Mouse (Mus musculus): Measurements from ENCODE around the gene Bysl. TPM values are rescaled to one million over a fixed set of nuclear protein-coding genes. Genes with fewer than 3 reads are reported as not detected.

Gene Bysl
- polyA plus RNA-seq, 1 experiment from 2014 or later, result 35.5 TPM

DNA sequence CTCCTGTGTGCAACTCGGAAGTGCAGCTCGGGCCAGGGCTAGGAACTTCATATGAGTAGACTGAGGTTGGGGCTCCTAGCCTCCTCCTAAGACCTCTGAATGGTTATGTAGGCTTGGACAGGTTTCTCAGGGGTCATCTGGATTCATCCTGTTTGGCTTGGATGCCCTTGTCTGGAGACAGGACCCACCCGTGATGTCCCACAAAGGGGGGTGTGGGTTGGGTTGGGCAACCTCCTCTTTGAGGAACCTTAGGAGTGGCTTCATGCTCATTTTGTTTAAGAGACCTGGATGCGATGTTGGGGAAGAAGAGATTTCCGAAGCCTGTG is 14.5 kb downstream of the Bysl start:
- H3K9me3 ChIP-seq (ENCODE audit: control insufficient read depth, low read length), result no peaks in the 10 kb centered on the region
- no peak overlapping the region for H3K4me3 ChIP-seq (ENCODE audit: low read length)
- peaks cover 14% of the 10 kb centered on the region for H3K36me3 ChIP-seq (ENCODE audit: control insufficient read depth, insufficient read depth, low read length)
- no peak for ATAC-seq
- H3K4me1 ChIP-seq (ENCODE audit: control insufficient read depth, insufficient read depth, low read depth, low read length), result peaks cover 23% of the 10 kb centered on the region
- H3K9ac ChIP-seq (ENCODE audit: low read depth, low read length), result no peak overlapping the region
- H3K4me2 ChIP-seq (ENCODE audit: low read length), result peak overlapping the region; percentile 95
- no peaks in the 10 kb centered on the region for H3K27me3 ChIP-seq (replicated peaks; ENCODE audit: control insufficient read depth, insufficient read depth, low read length)
- no peak overlapping the region for H3K27ac ChIP-seq (ENCODE audit: low read depth, low read length)
- 66% methylated on average over 5 of the region's 5 CpGs for WGBS

DNA sequence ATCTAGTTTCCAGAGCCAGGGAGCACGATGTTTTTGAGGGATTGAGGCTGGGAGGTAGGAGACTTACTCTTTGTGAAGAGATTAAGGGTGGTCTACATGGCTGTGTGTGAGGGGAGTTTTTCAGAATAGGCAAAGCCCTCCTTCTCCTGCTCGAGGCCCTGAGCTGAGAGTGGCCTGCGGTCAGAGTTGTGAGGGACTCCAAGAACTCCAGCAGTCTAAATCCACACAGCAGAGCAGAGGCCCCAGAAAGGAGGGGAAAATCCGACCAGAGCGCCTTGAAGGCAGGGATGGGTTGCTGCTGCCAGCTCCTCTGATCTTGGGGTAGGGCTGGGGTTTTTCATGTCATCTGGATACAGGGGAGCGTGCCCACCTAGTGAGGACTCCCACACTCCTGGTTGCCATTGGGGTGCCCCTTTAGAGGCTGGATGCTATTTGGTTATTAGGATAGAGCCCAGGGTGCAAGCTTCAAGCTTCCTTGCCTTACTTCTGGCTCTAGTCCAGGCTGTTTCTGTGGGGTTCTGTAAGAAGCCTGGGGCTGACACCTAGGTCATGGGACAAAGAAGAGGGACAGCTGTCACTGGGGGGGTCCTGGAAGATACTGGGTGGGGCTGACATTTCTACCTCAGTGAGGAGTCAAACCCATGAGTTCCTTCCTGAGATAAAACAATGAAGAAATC is 15.0 kb downstream of the Bysl start:
- Histone ChIP-seq H3K36me3 (ENCODE audit: control insufficient read depth, insufficient read depth, low read length) (peaks cover 9% of the 10 kb centered on the region; the same call in 1 of the 2 replicates), H3K9me3 (ENCODE audit: control insufficient read depth, low read length) (no peaks in the 10 kb centered on the region), H3K9ac (ENCODE audit: low read depth, low read length) (peak overlapping the region; percentile 77), H3K27ac (ENCODE audit: low read depth, low read length) (peak overlapping the region; percentile 81), H3K4me2 (ENCODE audit: low read length) (peak overlapping the region; percentile 95), H3K4me1 (ENCODE audit: control insufficient read depth, insufficient read depth, low read depth, low read length) (peaks cover 23% of the 10 kb centered on the region), H3K27me3 (replicated peaks; ENCODE audit: control insufficient read depth, insufficient read depth, low read length) (no peaks in the 10 kb centered on the region; the same call in 1 of the 2 replicates), H3K4me3 (ENCODE audit: low read length) (peak overlapping the region; percentile 80; the same call in 1 of the 2 replicates)
- no peak for ATAC-seq
- WGBS, result 31% methylated on average over 6 of the region's 6 CpGs

DNA sequence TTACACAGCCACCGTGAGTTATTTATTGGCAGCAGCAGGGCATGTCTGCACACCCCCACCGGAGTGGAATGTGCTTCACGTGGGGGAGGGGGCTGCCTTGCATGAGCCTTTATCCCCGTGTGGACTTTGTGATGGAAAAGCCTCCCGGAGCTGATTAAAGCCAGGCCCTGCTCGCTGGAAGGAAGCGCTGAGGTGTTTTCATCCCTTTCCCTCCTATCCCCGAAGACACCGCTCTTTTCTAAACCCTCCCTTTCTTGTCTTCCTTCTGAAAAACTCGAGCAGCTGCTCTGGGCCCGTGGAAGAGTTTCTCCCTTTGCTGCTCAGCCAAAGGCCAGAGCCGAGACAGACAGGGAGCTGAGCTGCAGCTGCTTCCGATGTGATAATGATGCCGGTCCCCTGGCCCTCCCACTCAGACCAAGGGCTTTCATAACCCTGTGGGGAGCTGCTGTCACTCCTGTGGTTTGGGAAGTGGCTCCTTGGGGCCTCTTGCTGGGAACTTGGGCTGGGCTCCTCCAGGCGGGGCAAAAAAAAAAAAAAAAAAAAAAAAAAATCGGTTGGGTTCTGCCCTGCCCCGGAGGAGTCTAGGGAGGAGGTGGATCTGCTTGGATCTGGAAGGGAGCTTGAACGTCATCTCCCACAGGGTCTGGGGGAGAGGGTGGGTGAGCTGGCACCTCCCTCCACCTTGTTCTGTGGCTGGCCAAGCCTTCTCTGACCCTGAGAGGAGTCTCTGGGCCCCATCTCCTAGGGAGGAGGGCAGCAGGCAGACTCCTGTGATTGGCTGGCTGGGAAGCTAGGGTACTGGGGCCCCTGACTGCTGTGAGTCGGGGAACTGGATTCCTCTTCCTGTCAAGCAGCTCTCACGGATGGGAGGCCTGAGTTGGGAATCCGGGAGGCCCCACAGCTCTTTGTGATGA is 15.8 kb downstream of the Bysl start:
- Histone ChIP-seq H3K36me3 (ENCODE audit: control insufficient read depth, insufficient read depth, low read length) (peaks cover 5% of the 10 kb centered on the region; the same call in 1 of the 2 replicates), H3K9ac (ENCODE audit: low read depth, low read length) (peak overlapping the region; percentile 77), H3K4me2 (ENCODE audit: low read length) (peak overlapping the region; percentile 95), H3K27me3 (replicated peaks; ENCODE audit: control insufficient read depth, insufficient read depth, low read length) (no peaks in the 10 kb centered on the region; the same call in 1 of the 2 replicates), H3K27ac (ENCODE audit: low read depth, low read length) (peak overlapping the region; percentile 81), H3K4me1 (ENCODE audit: control insufficient read depth, insufficient read depth, low read depth, low read length) (peaks cover 23% of the 10 kb centered on the region), H3K4me3 (ENCODE audit: low read length) (peak overlapping the region; percentile 80), H3K9me3 (ENCODE audit: control insufficient read depth, low read length) (no peaks in the 10 kb centered on the region)
- ATAC-seq, result peak; percentile 24
- WGBS, result 2% methylated on average over 21 of the region's 21 CpGs

DNA sequence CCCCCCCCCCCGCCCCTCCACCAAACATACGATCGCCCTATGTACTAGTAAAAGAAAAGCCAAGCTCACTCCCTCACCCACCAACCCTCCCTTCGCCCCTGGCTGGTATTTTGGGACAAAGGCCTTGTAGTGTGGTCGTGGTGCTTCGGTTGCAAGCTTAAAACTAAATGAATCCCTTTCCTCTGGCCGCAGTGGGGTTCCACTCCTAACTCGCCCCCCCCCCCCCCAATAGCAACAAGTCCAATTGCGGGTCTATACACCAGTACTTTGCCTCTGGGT is 16.4 kb downstream of the Bysl start:
- ATAC-seq, result no peak
- H3K4me1 ChIP-seq (ENCODE audit: control insufficient read depth, insufficient read depth, low read depth, low read length), result peaks cover 23% of the 10 kb centered on the region
- H3K36me3 ChIP-seq (ENCODE audit: control insufficient read depth, insufficient read depth, low read length), result peaks cover 5% of the 10 kb centered on the region; the same call in 1 of the 2 replicates

DNA sequence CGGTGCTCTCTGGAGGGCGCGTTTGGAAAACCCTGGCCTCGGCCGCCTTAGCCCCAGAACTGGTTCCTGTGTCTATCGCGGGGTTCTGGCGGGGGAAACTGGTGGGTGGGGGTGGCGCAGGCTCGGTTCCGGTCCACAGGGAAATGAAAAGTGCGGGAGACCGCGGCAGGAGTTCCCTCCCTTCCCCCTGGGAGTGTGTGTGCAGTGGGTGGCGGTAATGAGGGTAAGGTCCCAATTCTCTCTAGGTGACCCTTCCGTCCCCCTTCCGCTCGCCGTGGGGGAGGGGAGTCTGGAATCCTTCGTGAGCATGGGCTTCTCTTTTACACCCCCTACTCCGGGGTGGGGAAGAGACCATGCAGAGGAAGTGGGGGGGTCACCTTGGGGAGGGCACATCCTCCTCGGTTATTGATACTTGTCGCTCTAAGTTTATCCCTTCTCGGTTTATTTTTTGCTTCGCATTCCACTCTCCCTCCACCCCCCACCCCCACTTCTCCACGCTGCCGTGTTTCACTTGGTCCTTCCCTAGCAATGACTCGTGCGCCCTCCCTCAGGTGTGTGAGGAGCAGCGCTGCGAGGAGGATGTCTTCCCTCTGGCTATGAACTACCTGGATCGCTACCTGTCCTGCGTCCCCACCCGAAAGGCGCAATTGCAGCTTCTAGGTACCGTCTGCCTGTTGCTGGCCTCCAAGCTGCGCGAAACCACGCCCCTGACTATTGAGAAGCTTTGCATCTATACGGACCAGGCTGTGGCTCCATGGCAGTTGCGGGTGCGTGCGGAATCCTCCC is 16.9 kb downstream of the Bysl start:
- H3K27ac ChIP-seq (ENCODE audit: low read depth, low read length), result peak overlapping the region; percentile 81
- WGBS, result under 1% methylated on average over 43 of the region's 43 CpGs

More for the DNA sequence above, 16.4 kb downstream of the Bysl start:
- Histone ChIP-seq H3K4me2 (ENCODE audit: low read length) (peak overlapping the region; percentile 95), H3K9me3 (ENCODE audit: control insufficient read depth, low read length) (no peaks in the 10 kb centered on the region), H3K4me3 (ENCODE audit: low read length) (peak overlapping the region; percentile 80), H3K27ac (ENCODE audit: low read depth, low read length) (peak overlapping the region; percentile 81), H3K27me3 (replicated peaks; ENCODE audit: control insufficient read depth, insufficient read depth, low read length) (no peaks in the 10 kb centered on the region; the same call in 1 of the 2 replicates), H3K9ac (ENCODE audit: low read depth, low read length) (peak overlapping the region; percentile 77)
- 0% methylated on average over 7 of the region's 9 CpGs for whole genome bisulfite sequencing

DNA sequence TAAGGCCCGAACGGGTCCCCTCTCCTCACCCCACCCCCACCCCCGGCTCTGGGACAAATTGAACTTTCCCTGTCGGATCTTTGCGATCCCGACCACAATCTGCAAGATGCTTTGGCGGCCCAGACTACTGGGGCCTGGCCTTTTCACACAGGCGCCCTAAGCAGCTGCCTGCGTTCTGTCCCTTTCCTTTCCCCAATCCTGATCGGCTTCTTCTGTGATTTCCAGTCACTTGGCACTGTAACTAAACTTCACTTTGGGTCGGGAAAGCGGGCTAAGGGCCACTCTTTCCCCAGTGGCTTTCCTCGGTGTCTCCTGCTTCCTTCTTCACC is 17.5 kb downstream of the Bysl start:
- Histone ChIP-seq H3K9ac (ENCODE audit: low read depth, low read length) (peak overlapping the region; percentile 77), H3K4me3 (ENCODE audit: low read length) (peak overlapping the region; percentile 80), H3K36me3 (ENCODE audit: control insufficient read depth, insufficient read depth, low read length) (no peaks in the 10 kb centered on the region), H3K9me3 (ENCODE audit: control insufficient read depth, low read length) (no peaks in the 10 kb centered on the region), H3K27me3 (replicated peaks; ENCODE audit: control insufficient read depth, insufficient read depth, low read length) (no peaks in the 10 kb centered on the region; the same call in 1 of the 2 replicates), H3K4me2 (ENCODE audit: low read length) (peak overlapping the region; percentile 95), H3K4me1 (ENCODE audit: control insufficient read depth, insufficient read depth, low read depth, low read length) (peaks cover 23% of the 10 kb centered on the region), H3K27ac (ENCODE audit: low read depth, low read length) (peak overlapping the region; percentile 81)
- no peak for ATAC-seq
- WGBS, result under 1% methylated on average over 13 of the region's 13 CpGs

More for the DNA sequence above, 16.9 kb downstream of the Bysl start:
- Histone ChIP-seq H3K9me3 (ENCODE audit: control insufficient read depth, low read length) (no peaks in the 10 kb centered on the region), H3K9ac (ENCODE audit: low read depth, low read length) (peak overlapping the region; percentile 77), H3K36me3 (ENCODE audit: control insufficient read depth, insufficient read depth, low read length) (no peaks in the 10 kb centered on the region; the same call in 1 of the 2 replicates), H3K27me3 (replicated peaks; ENCODE audit: control insufficient read depth, insufficient read depth, low read length) (no peaks in the 10 kb centered on the region; the same call in 1 of the 2 replicates), H3K4me3 (ENCODE audit: low read length) (peak overlapping the region; percentile 80), H3K4me2 (ENCODE audit: low read length) (peak overlapping the region; percentile 95), H3K4me1 (ENCODE audit: control insufficient read depth, insufficient read depth, low read depth, low read length) (peaks cover 23% of the 10 kb centered on the region)
- ATAC-seq, result no peak

DNA sequence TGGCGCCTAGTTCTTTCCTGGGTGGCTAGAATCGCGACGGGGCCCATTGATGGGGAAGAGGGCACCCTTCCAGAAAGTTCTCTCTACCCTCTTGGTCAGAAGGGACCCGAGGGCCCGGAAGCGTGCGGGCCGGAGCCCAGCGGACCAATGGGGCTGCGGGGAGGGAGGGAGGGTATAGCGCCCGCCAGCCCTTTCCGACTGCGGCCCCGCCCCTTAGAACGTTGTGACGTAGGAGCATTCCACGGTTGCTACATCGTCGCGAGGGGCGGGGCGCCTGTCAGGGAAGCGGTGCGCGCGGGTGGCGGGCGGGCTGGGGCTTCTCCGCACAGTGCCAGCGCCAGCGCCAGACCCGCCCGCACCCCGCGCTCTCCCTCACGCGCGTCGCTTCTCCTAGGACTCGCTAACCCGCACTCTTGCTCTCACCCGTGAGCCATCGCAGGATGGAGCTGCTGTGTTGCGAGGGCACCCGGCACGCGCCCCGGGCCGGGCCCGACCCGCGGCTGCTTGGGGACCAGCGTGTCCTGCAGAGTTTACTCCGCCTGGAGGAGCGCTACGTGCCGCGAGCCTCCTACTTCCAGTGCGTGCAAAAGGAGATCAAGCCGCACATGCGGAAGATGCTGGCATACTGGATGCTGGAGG is 18.0 kb downstream of the Bysl start:
- Histone ChIP-seq H3K9ac (ENCODE audit: low read depth, low read length) (peak overlapping the region; percentile 77), H3K27ac (ENCODE audit: low read depth, low read length) (peak overlapping the region; percentile 81), H3K4me1 (ENCODE audit: control insufficient read depth, insufficient read depth, low read depth, low read length) (peaks cover 22% of the 10 kb centered on the region), H3K36me3 (ENCODE audit: control insufficient read depth, insufficient read depth, low read length) (no peaks in the 10 kb centered on the region), H3K4me3 (ENCODE audit: low read length) (peak overlapping the region; percentile 80), H3K9me3 (ENCODE audit: control insufficient read depth, low read length) (no peaks in the 10 kb centered on the region), H3K27me3 (replicated peaks; ENCODE audit: control insufficient read depth, insufficient read depth, low read length) (no peaks in the 10 kb centered on the region; the same call in 1 of the 2 replicates), H3K4me2 (ENCODE audit: low read length) (peak overlapping the region; percentile 95)
- ATAC-seq, result peak; percentile 92
- under 1% methylated on average over 50 of the region's 63 CpGs for WGBS

DNA sequence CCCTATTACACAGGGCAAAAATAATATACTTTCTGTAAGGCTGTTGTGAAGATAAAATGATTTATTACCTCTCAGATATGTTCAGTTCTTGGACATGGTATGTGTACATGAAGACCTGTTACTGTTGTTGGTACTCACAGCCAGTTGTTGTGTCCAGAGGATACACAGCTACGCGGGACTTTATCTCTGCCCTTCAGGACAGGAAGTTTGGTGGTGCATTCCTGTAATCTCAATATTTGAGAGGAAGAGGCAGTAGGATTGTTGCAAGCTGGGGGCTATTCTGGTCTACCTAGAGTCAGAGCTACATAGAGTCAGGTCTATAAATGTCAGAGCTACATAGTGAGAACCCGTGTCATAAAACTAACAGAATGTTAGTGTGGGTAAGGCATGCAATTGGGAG is 20.2 kb downstream of the Bysl start:
- peaks cover 13% of the 10 kb centered on the region for H3K4me1 ChIP-seq (ENCODE audit: control insufficient read depth, insufficient read depth, low read depth, low read length)
- no peaks in the 10 kb centered on the region for H3K36me3 ChIP-seq (ENCODE audit: control insufficient read depth, insufficient read depth, low read length)
- WGBS, result 87% methylated on average over 3 of the region's 3 CpGs
- ATAC-seq, result no peak
- H3K27ac ChIP-seq (ENCODE audit: low read depth, low read length), result no peak overlapping the region
- no peak overlapping the region for H3K4me2 ChIP-seq (ENCODE audit: low read length)
- no peak overlapping the region for H3K4me3 ChIP-seq (ENCODE audit: low read length)
- H3K27me3 ChIP-seq (replicated peaks; ENCODE audit: control insufficient read depth, insufficient read depth, low read length), result no peaks in the 10 kb centered on the region; the same call in 1 of the 2 replicates
- no peaks in the 10 kb centered on the region for H3K9me3 ChIP-seq (ENCODE audit: control insufficient read depth, low read length)
- H3K9ac ChIP-seq (ENCODE audit: low read depth, low read length), result no peak overlapping the region
